Mouse (Mus musculus) left cerebral cortex, postnatal 36 days (tissue): ENCODE data around the gene Olfr384. TPM values are rescaled to one million over a fixed set of nuclear protein-coding genes. Genes with fewer than 3 reads are reported as not detected.
"Not testable (repeated sequence)": the region's sequence is repeated elsewhere in the genome, so short reads cannot be mapped to it uniquely, and the experiment has no call there.

ENCODE experiments used
- DNase-seq, 2 experiments: peaks; one replicate each; pipeline ENCODE4 v3.0.0; 2021 to 2022; ENCODE audit warnings: low spot score in 2 of 2, mixed read lengths in 1 of 2
- intact Hi-C: fragments of 180-260 bp; cut with DNase I; formaldehyde crosslinking; loops from one replicate; pipeline ENCODE4 v1.15.1; 2025
- total RNA-seq, 2 experiments: library from RNA; stranded (reverse); gene quantifications; 2 replicates each; pipeline ENCODE4 v1.2.3; 2021

Olfr384 gene
- not detected for total RNA-seq

GRCm38 (mm10) chr11:73598294-73598693 is at the start of gene Olfr384:
Olfr384 (plus strand) TSS chr11:73598594.
- DNase-seq = no peak
- intact Hi-C loops = no loop called here

DNA sequence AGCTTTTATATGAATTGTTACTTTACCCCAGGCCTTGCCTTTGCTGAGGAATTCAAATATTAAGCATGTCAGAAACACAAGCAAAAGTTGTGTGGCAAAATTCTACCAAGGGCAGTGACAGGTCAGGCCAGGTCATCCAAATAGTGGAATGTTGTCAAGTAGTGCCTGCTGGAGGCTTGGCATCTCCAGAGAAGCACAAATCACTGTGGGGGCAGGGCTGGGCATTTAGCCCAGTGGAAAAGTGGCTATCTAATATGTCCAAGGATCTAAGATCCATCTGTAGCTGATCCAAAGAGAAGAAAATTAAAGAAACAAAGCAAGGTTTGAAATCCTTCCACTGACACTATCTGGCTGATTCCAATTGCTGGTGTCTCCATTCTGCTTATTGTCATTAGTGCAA is 18.5 kb upstream of the Olfr384 start:
- DNase-seq = no peak
- intact Hi-C loops = no loop called here

DNA sequence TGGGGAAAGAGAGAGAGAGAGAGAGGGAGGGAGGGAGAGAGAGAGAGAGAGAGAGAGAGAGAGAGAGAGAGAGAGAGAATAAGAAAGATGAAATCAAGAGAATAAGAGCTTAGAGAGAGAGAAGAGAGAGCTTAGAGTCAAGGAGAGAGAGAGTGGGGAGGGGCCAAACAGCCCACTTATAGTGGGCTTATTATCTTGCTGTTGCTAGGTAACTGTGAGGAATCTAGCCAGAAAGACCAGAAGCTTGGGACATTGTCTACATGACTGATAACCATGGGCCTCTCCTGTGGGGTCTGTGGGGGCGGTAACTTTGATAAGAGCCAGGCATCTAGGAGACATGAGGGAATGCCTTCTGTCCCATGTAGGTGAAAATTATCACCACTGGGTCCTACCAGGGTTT is 15.2 kb upstream of the Olfr384 start:
- DNase-seq, intact Hi-C loops: not testable (repeated sequence)

- no peak for DNase-seq
- intact Hi-C loops = no loop called here
These were observed 5.5 kb upstream of the Olfr384 start, which contains the start of gene Olfr385 for GRCm38 (mm10) chr11:73592908-73593307. Olfr385 (minus strand) TSS chr11:73593008.

Other genes with a start within 250 kb of the Olfr384 start
- gene Olfr20, start 247.8 kb upstream of the Olfr384 start, total RNA-seq = not detected
- gene Olfr376, start 227.3 kb upstream of the Olfr384 start, total RNA-seq = not detected
- not detected for gene Olfr1, start 199.0 kb upstream of the Olfr384 start, total RNA-seq
- gene Olfr378, start 170.1 kb upstream of the Olfr384 start, total RNA-seq = not detected
- gene Olfr380, start 141.1 kb upstream of the Olfr384 start, total RNA-seq = not detected
- not detected for gene Olfr381, start 107.0 kb upstream of the Olfr384 start, total RNA-seq
- not detected for gene Olfr382, start 81.4 kb upstream of the Olfr384 start, total RNA-seq
- not detected for gene Olfr385, start 5.6 kb upstream of the Olfr384 start, total RNA-seq
- gene Zfp735, start 90.2 kb downstream of the Olfr384 start, total RNA-seq = not detected
- not detected for gene Olfr389, start 182.1 kb downstream of the Olfr384 start, total RNA-seq
- gene Olfr390, start 184.4 kb downstream of the Olfr384 start, total RNA-seq = not detected
- not detected for gene Olfr391-ps, start 204.5 kb downstream of the Olfr384 start, total RNA-seq
- gene Olfr392, start 218.5 kb downstream of the Olfr384 start, total RNA-seq = not detected